Mouse (Mus musculus): ENCODE data around the gene Jsrp1.

Jsrp1 gene

DNA sequence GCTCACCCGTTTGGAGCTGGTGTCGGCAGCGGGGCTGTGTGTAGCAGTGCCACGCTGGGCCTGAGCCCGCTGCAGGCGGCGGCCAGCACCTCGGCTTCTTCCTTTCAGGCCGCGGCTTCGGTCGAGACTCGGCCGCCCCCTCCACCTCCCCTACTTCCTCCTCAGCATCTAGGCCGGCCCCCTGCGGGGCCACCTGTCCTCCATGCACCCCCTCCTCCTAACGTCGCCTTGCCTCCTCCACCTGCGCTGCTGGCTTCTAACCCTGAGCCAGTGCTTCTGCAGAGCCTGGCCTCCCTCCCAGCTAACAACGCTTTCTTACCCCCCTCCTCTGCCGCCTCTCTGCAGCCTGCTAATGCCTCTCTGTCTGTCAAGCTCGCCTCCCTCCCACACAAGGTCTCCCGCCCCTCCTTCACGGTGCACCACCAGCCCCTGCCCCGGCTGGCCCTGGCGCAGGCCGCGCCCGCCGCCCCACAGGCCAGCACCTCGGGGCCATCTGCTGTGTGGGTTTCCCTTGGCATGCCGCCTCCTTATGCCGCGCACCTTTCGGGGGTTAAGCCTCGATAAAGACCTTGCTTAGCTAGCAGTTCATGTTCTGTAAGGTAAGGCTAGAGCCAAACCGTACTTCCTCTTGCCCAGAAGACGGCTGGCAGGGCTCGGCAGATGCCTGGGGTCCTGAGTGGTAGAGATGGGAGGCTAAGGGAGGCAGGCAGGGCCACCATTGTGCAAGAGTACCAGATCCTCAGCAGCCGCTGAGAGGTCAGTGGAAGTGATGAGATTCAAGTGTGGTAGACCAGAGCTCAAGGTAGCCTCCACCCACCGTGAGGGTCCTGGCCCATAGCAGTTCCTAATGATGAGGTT, 20.9 kb downstream of the Jsrp1 start:
- DNase-seq (ENCODE audit: low spot score in 2 of 2), result peak in 1 of 2 experiments; percentile 41

DNA sequence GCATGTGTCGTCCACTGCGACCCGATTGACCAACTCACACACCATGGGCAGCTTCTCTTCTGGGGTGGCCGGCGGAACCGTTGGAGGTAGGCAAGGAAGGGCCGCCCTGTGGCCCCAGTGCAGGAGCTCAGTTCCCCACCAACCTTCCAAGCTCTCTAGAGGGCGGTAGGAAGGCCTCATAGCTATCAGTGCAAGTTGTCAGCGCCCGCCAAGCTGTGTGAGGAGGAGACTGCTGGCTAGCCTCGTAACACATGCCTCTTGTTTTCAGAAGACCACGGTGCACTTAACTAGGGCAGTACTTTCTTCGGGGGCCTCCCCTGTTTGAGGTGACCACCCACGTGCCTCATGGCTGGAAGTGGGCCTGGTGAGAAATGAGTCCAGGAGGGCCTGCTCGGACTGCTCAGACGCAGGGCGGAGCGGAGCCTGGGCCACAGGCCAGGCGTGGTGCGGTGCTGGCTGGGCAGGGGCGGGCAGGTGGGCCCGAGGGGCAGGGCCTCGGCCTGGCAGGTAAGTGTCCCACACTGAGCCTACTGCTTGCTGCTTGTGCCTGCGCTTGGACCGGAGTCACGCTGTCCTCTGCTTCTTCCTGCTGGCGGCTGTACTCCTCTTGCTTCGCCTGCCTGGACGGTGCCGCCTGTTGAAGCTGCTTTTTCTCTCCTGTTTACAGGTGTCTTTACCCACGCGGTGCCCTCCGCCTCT, 21.7 kb downstream of the Jsrp1 start:
- DNase-seq (ENCODE audit: low spot score in 2 of 2), result no peak

DNA sequence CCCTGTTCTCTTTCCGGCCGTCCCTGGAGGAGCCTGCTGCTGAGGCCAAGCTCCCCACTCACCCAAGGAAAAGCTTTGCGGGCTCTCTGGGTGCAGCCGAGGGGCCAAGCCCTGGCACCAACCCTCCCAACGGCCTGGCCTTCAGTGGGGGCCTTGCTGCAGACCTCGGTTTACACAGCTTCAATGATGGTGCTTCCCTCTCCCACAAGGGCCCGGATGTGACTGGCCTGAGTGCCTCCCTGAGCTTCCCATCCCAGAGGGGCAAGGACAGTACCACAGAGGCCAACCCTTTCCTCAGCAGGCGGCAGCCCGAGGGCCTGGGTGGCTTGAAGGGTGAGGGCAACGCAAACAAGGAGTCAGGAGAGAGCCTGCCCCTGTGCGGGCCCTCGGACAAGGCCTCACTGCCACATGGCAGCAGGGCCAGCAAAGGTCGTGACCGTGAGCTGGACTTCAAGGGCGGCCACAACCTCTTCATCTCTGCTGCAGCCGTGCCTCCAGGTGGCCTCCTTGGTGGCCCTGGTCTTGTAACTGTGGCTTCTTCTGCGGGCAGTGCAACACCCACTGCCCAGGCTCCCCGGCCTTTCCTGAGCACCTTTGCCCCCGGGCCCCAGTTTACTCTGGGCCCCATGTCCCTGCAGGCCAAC, 22.4 kb downstream of the Jsrp1 start:
- no peak for DNase-seq (ENCODE audit: low spot score in 2 of 2)

DNA sequence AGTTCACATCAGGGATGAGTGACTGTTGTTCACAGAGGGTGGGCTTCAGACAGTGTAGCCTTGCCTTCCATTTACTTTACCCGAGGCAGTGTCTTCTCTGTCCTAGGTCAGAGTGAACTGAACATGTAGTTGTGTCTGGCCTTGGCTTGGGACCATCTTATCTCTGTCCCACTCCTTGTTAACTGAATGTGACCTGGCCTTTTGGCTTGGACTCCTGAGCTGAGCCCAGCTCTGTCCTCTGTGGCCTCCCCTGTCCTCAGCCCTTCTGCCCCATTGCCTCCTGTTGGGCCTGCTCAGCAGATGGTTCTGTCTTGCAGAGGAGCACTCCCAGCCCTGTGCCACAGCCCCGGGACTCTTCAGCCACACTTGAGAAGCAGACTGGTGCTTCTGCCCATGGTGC, 25.8 kb downstream of the Jsrp1 start:
- no peak for DNase-seq (ENCODE audit: low spot score in 2 of 2)

DNA sequence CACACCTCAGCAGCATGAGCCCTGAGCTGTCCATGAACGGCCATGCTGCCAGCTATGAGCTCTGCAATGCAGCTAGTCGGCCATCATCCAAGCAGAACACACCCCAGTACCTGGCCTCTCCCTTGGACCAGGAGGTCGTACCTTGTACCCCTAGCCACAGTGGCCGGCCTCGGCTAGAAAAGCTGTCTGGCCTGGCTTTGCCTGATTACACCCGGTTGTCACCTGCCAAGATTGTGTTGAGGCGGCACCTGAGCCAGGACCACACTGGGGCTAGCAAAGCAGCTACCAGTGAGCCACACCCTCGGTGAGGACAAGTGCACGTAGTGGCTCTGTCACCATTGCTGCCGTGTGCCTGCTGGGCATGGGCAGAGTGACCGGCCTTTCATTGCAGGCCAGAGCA, 27.3 kb downstream of the Jsrp1 start:
- no peak for DNase-seq (ENCODE audit: low spot score in 2 of 2)

DNA sequence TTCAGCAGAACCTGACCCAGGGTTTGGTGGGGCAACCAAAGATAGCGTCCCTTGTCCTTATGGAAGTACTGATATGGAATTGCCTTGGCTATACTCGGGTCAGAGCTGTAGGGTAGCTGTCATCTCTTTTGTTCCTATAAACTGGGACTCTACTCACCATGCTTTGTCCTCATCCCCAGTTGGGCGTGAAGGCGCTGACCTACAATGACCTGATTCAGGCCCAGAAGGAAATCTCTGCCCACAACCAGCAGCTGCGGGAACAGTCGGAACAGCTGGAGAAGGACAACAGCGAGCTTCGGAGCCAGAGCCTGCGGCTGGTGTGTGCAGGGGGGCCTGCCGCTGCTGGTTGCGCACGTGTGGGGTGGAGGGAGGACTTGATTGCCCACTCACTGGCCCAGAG, 28.4 kb downstream of the Jsrp1 start:
- no peak for DNase-seq (ENCODE audit: low spot score in 2 of 2)

DNA sequence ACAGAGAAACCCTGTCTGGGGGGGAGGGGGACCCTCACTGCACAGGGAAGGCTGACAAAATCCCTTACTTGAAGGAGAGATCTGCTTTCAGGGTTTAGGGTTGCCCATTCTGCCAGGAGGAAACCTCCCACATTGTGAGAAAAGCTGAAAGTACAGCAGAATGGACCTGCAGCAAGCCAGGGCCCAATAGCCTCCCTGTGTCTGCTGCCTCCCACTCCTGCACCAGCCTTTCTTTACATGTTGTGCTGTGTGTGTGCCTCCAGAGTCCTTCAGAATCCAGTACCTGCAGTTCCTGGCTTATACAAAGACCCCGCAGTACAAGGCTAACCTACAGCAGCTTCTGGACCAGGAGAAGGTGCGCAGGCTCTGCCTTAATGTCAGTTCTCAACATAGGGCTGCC, 29.0 kb downstream of the Jsrp1 start:
- DNase-seq (ENCODE audit: low spot score in 2 of 2), result no peak

DNA sequence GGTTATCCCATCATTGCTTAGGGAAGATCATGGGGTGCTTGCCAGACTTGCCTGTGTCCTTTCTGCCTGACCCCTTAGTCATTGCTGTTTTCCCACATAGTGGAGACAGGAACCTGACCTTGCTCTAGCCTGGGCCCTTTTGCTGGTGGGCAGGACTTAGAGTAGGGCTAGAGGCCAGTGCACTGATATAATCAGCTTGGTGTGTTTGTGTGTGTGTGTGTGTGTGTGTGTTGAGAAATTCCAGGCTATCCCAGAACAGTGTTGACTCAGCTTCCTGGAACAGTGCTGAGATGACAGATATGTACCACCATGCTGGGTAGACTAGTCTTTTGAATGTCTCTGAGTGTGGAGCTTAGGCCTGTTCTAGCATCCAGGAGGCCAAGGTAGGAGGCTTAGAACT, 33.7 kb downstream of the Jsrp1 start:
- no peak for DNase-seq (ENCODE audit: low spot score in 2 of 2)

DNA sequence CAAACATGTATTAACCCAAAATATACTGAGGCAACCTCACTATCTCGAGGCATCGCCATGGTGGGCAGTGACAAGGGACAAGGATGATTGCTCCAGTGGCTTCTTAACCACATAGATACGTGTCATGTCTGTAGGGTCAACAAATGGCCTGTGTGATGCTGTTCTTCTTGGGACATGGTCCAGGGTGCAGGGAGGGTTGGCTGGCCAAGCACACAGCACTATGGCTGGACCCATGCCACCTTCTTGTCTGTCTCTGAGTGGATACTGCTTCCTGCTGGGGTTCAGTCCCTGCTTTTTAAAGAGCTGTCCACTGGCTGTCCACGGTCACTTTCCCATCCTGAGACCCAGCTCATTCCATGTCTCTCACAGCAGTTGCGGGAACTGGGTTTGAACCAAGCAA, 36.2 kb downstream of the Jsrp1 start:
- no peak for DNase-seq (ENCODE audit: low spot score in 2 of 2)

DNA sequence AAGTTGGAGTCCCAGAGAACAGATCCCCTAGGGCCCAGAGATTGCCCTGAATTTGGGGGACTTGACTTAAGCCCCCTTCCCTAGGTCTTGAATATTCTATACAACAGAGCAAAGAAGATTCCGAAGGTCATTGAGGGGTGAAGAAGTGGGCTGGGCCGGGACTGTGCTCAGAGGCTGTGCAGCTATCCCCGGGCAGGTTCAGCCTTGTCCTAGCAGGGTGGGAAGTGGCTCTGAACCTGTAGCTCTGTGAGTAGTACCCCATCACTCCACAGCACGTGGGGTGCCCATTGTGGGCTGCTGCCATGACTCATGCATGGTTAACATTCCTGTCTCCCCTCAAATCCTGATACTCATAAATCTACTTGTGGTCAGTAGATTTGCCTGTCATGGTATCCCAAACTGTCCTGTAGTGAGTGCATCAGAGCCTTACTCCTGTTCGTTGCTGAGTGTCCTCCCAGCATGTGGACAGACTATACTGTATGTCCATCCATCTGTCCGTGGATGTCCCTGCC, 36.9 kb downstream of the Jsrp1 start:
- DNase-seq (ENCODE audit: low spot score in 2 of 2), result no peak

DNA sequence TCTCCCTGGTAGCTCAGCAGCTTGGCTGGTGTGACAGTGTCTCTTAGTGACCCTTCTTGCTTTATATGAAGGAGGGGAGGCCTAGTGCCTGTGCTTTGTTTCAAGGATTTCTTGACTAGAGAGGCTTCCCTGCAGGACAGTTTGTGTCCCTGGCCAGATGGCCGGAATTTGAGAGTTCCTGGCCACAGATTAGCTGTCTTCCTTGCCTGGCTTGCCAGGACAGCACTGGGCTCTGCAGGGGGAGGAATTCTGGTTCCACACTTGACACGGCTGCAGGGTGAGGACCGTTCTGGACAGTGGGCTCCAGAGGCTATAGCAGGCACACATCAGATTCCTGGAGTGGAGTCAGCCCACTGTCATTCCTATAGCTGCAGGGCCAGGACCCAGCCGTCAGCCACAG, 37.6 kb downstream of the Jsrp1 start:
- no peak for DNase-seq (ENCODE audit: low spot score in 2 of 2)

DNA sequence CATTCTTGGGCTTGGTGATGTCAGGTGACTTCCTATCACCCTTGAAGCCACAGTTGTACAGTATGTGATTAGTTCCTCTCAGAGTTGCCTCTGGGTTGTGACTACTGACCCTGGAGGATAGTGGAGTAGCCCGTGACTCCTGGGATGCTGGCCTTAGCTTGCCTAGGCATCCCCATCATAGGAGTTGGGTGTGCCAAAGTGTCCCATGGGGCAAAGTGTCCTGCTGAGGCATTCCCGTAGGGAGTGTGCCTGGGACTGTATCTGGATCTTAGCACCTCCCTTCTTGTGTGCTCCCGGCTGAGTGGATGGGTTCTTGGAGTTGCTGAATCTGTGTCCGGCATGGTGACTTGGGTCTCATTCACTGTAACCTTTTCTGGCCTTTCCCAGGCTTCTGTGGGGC, 38.3 kb downstream of the Jsrp1 start:
- DNase-seq (ENCODE audit: low spot score in 2 of 2), result no peak

DNA sequence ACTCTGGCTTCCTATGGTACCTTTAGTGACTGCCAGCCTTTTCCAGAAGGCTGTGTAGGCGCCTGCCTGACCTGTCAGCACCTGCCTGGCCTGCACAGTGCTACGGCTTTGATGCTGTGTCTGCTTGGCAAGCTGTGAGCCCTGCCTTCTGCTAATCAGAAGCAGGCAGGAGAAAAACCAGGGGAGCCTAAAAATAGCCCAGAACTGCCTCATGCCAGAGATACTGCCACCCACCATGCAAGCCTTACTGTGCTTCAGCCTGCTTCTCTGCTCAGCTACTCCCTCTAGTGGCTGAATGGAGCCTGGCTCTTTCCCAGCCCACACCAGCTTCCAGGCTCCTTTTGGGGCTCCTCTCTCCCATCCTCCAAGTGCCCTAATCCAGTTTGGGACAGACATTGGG, 38.7 kb downstream of the Jsrp1 start:
- DNase-seq (ENCODE audit: low spot score in 2 of 2), result peak; percentile 67 to 83

DNA sequence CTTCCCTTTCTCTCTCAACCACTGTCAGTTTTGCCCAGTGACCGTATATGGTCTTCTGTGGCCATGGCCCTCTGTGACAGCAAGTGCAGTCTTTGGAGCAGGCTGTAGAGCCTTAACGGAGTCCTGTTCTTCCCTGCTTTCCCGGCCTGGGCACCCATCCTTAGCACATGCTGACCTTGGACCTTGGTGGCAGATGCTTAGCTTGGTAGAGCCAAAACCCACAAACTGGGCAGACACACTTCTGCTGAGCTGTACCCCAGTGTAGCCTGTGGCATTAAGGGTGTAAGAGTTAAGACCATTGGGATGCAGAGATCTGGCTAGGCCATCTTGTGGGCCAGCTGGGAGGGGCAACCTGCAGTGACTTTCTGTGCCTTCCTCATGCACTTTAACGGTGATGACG, 39.5 kb downstream of the Jsrp1 start:
- no peak for DNase-seq (ENCODE audit: low spot score in 2 of 2)

DNA sequence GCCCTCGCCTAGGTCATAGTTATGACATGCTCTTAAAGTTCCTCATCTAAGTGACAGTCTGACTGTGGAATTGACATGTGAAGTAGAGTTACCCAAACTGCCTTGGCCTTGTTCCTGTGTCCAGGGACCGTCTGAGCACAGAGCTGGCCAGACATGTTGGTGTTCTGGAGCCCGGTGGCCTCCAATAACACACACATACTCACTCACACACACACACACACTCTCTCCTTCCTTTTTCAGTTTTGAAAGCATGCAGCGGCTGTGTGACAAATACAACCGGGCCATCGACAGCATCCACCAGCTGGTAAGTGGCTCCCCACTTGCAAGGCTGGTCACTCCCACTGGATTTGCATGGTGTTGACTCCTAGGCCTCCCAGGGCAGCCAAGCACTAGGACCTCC, 44.9 kb downstream of the Jsrp1 start:
- no peak for DNase-seq (ENCODE audit: low spot score in 2 of 2)

DNA sequence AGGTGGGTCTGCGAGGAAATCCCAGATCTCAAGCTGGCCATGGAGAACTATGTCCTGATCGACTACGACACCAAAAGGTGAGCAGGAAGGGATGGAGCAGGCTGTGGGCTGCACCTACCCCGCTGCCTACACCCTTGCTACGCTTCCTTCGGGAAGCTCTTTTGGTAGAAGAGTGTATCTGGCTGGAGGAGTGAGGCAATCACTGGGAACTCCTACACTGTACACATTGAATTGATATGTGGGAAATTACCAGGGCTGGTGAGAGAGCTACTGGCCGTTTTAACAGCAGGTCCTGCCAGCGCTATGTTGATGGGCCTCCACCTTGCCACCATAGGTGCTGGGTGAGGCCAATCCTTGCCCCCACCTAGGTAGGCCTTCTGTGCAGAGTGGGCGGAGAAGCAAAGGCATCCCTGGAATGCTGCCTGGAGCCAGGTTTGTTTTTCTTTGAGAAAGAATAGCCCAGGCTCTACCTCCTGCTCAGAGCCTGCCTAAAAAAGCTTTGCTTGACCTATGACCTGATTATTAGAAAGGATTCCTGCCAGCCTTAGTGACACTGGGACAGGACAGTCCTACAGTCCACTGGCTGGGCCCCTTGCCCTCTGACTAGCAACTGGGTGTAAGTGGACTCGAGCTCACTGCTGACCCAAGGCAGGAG, 47.0 kb downstream of the Jsrp1 start:
- DNase-seq (ENCODE audit: low spot score in 2 of 2), result no peak

DNA sequence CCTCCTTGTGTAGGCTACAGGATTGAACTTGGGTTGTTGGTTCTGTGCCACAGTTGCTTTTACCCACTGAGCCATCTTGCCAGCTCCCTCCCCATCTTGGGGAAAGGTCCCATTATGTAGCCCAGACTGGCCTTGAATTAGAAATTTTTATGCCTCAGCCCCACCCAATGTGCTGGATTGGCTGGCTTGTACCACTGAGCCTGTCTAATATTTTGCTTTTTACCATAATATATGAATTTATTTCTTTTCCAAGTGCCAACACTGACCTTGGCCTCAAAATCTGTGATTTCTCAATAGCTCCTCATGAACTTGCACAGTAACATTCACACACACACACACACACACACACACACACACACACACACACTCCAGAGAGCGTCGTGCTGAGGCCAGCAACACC, 47.6 kb downstream of the Jsrp1 start:
- DNase-seq (ENCODE audit: low spot score in 2 of 2), result no peak

DNA sequence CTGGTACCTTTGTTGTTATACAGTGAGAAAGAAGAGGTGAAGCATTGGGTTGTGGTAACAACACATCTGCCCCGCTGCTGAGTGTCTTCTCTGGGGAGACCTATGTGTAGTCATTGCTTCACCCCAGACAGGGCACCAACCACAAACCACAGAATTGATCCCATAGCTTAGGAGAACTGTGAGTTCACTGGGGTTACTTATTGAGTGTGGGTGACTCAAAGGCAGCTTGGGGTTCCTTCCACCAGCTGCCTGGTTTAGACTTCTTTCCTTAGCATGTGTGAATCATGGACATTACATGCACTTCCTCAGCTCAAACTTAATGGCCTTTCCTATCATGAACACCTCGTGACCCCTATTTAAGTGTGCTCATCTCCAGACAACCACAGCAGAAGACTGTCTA, 49.8 kb downstream of the Jsrp1 start:
- no peak for DNase-seq (ENCODE audit: low spot score in 2 of 2)

DNA sequence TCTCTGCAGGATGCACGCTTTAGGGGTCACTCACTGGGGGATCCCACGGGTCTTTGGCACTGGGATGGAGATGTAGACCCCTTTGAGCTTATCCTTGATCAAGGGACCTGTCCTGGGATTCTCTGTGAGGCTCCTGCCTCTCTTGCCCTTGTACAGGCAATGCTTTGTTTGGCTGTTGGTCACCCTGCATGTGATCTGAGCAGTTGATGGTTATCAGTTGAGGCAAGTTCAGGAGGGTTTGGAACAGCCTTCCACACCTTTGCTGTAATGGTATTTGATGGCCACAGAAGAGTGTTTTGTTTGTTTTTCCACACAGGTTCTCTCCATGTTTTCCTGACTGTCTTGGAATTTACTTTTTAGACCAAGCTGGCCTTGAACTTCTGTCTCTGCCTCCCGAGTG, 51.5 kb downstream of the Jsrp1 start:
- DNase-seq (ENCODE audit: low spot score in 2 of 2), result no peak

DNA sequence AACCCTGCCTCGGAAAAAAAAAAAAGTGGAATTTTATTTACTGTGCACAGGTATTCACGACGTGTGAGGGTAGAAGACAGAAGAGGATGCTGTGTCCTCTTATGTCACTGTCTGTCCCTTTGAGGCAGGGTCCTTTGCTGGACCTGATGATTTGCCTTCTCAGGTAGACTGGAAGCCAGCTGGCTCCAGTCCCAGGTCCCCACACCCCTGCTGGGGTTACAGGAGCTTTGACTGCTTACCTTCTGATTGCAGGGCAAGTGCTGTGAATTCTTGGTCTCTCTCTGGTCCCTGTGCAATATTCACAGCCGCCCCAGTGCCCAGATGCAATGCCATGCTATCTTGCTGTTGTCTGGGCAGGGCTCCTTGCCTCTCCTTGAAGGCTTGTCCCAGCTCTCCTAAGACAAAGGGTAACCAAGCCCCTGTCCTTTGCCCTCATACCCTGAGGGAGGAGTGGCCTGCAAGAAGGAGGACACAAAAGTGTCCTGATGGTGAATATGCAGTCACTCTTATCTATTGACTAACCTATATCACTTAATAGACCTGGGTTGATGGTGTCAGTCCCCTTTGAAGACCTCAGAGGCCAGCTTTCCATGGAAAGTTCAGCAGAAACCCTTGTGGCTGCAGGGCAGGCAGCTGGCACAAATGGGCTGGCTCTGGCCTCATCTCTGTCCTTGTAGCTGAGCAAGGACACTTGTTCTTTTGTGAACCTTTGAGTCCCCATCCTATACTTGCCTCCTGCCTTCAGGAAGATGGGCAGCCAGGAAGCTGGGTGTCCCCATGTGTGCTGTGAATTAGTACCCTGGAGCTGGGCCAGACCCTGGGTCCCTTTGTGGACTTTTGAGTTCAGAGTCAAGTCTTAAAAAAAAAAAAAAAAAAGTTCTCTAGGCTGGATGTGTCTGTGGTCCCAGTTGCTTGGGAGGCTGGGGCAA, 52.4 kb downstream of the Jsrp1 start:
- DNase-seq (ENCODE audit: low spot score in 2 of 2), result no peak

DNA sequence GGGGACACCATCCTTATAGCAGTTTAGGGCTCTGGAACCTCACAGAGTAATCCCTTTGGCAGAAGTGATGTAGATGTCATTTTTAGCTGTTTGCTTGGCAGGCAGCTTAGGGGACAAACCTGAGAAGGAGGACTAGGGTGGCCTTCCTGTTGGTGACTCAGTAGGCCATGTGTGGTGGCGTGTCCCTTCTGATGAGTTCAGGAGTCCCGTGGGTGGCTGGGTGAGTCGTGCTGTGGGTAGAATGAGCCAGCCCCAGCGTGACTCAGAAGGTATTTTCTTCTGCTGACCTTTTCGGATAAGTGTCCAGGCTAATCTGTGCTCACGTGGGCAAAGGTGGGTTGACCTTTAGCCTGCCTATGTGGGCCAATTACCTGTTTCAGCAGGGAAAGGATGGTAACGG, 54.6 kb downstream of the Jsrp1 start:
- DNase-seq (ENCODE audit: low spot score in 2 of 2), result no peak
